Mouse (Mus musculus): ENCODE data around the gene Olfr61.
"Not testable (repeated sequence)": the region's sequence is repeated elsewhere in the genome, so short reads cannot be mapped to it uniquely, and the experiment has no call there.

Gene Olfr61

GRCm38 (mm10) chr7:140628670-140629069 lies at the start of gene Olfr61:
Olfr61 (plus strand) TSS chr7:140628970.
- DNase-seq (ENCODE audit: low spot score in 2 of 2): not testable (repeated sequence)

GRCm38 (mm10) chr7:140600969-140601368 lies 27.8 kb upstream of the Olfr61 start, which contains the start of gene Olfr46:
Olfr46 (plus strand) TSS chr7:140601269.
- DNase-seq (ENCODE audit: low spot score in 2 of 2): not testable (repeated sequence)

- no peak for DNase-seq (ENCODE audit: low spot score in 2 of 2)
Observed at GRCm38 (mm10) chr7:140630559-140630958, 1.8 kb downstream of the Olfr61 start.

- DNase-seq (ENCODE audit: low spot score in 2 of 2): no peak
Observed at GRCm38 (mm10) chr7:140646152-140646551, 17.4 kb downstream of the Olfr61 start, which contains the start of gene Olfr53. Olfr53 (plus strand) TSS chr7:140646452.

GRCm38 (mm10) chr7:140659630-140660029 lies 30.9 kb downstream of the Olfr61 start, which contains the start of gene Olfr539:
Olfr539 (plus strand) TSS chr7:140659930.
- no peak for DNase-seq (ENCODE audit: low spot score in 2 of 2)

GRCm38 (mm10) chr7:140670693-140671092 lies 41.9 kb downstream of the Olfr61 start:
- not testable (repeated sequence) for DNase-seq (ENCODE audit: low spot score in 2 of 2)

GRCm38 (mm10) chr7:140675863-140676262 lies 47.1 kb downstream of the Olfr61 start:
- DNase-seq (ENCODE audit: low spot score in 2 of 2): no peak

GRCm38 (mm10) chr7:140679591-140679990 lies 50.8 kb downstream of the Olfr61 start:
- DNase-seq (ENCODE audit: low spot score in 2 of 2): not testable (repeated sequence)

- no peak for DNase-seq (ENCODE audit: low spot score in 2 of 2)
Observed at GRCm38 (mm10) chr7:140681651-140682050, 52.9 kb downstream of the Olfr61 start, which contains the start of gene Olfr45. Olfr45 (plus strand) TSS chr7:140681951.

All from right cerebral cortex, postnatal 10 days (tissue).